Comparison of ENCODE assay signal across 9 mouse cellular contexts in genomic region chr5:37109280-37109849, GRCm38 (mm10). TPM values are rescaled to one million over a fixed set of nuclear protein-coding genes. Genes with fewer than 3 reads are reported as not detected.
DNase-seq lines count a peak whose midpoint lies in the region; ATAC-seq lines count a peak whose summit lies in the region.
"Had no signal": no experiment of that assay in that cellular context is flagged by ENCODE, and none has a peak within 500 bp of the region (broad histone marks: within the 10 kb centered on the region; RNA-seq: fewer than 3 reads in every experiment).

No protein-coding gene starts in this region.

- H3K9ac ChIP-seq in hindbrain, embryonic 13.5 days, result no peak overlapping the region
- no peak overlapping the region for H3K9ac ChIP-seq in embryonic facial prominence, embryonic 11.5 days (replicated peaks; ENCODE audit: low read length)
- no peak overlapping the region for H3K9ac ChIP-seq in intestine, embryonic 16.5 days (ENCODE audit: low read depth, low read length)
- H3K9ac ChIP-seq in neural tube, embryonic 15.5 days (replicated peaks), result no peak overlapping the region

- no peaks in the 10 kb centered on the region for H3K9me3 ChIP-seq in hindbrain, embryonic 10.5 days
- H3K9me3 ChIP-seq in hindbrain, embryonic 13.5 days, result no peaks in the 10 kb centered on the region
- no peaks in the 10 kb centered on the region for H3K9me3 ChIP-seq in embryonic facial prominence, embryonic 11.5 days (replicated peaks; ENCODE audit: control insufficient read depth, low read length)
- H3K9me3 ChIP-seq in intestine, embryonic 16.5 days (ENCODE audit: control insufficient read depth, low read length), result no peaks in the 10 kb centered on the region
- no peaks in the 10 kb centered on the region for H3K9me3 ChIP-seq in limb, embryonic 10.5 days (replicated peaks)
- no peaks in the 10 kb centered on the region for H3K9me3 ChIP-seq in neural tube, embryonic 15.5 days (replicated peaks)

- no peak for ATAC-seq in hindbrain, embryonic 13.5 days (ENCODE audit: low FRiP score)
- no peak for ATAC-seq in embryonic facial prominence, embryonic 11.5 days (replicated peaks; ENCODE audit: insufficient number of reproducible peaks, low FRiP score, low TSS enrichment, low read depth)
- ATAC-seq in intestine, embryonic 16.5 days, result peak; percentile 48; the same call in 1 of the 2 replicates
- peak; percentile 53 for ATAC-seq in neural tube, embryonic 15.5 days (ENCODE audit: low FRiP score)

- H3K4me2 ChIP-seq in hindbrain, embryonic 13.5 days, result no peak overlapping the region
- no peak overlapping the region for H3K4me2 ChIP-seq in embryonic facial prominence, embryonic 11.5 days (ENCODE audit: low read depth, low read length)
- no peak overlapping the region for H3K4me2 ChIP-seq in intestine, embryonic 16.5 days (ENCODE audit: low read depth, low read length)
- no peak overlapping the region for H3K4me2 ChIP-seq in neural tube, embryonic 15.5 days

- H3K4me3 ChIP-seq in hindbrain, embryonic 10.5 days, result no peak overlapping the region
- no peak overlapping the region for H3K4me3 ChIP-seq in hindbrain, embryonic 13.5 days
- no peak overlapping the region for H3K4me3 ChIP-seq in embryonic facial prominence, embryonic 11.5 days (ENCODE audit: low read depth, low read length)
- no peak overlapping the region for H3K4me3 ChIP-seq in intestine, embryonic 16.5 days (ENCODE audit: low read length)
- H3K4me3 ChIP-seq in limb, embryonic 10.5 days, result no peak overlapping the region
- H3K4me3 ChIP-seq in neural tube, embryonic 15.5 days (replicated peaks), result no peak overlapping the region

- peaks cover 12% of the 10 kb centered on the region for H3K4me1 ChIP-seq in hindbrain, embryonic 10.5 days (replicated peaks)
- peaks cover 16% of the 10 kb centered on the region for H3K4me1 ChIP-seq in hindbrain, embryonic 13.5 days (replicated peaks)
- no peaks in the 10 kb centered on the region for H3K4me1 ChIP-seq in embryonic facial prominence, embryonic 11.5 days (ENCODE audit: control insufficient read depth, insufficient read depth, low read length)
- no peaks in the 10 kb centered on the region for H3K4me1 ChIP-seq in intestine, embryonic 16.5 days (ENCODE audit: control insufficient read depth, insufficient read depth, low read length)
- H3K4me1 ChIP-seq in limb, embryonic 10.5 days, result no peaks in the 10 kb centered on the region
- 0 out of 2 replicates have a peak, but pooled peaks cover 7% of the 10 kb centered on the region for H3K4me1 ChIP-seq in neural tube, embryonic 15.5 days

- H3K36me3 ChIP-seq in hindbrain, embryonic 10.5 days, result no peaks in the 10 kb centered on the region
- peaks cover 10% of the 10 kb centered on the region; the same call in 1 of the 2 replicates for H3K36me3 ChIP-seq in hindbrain, embryonic 13.5 days
- H3K36me3 ChIP-seq in embryonic facial prominence, embryonic 11.5 days (replicated peaks; ENCODE audit: control insufficient read depth, insufficient read depth, low read depth, low read length), result no peaks in the 10 kb centered on the region
- no peaks in the 10 kb centered on the region for H3K36me3 ChIP-seq in intestine, embryonic 16.5 days (ENCODE audit: control insufficient read depth, insufficient read depth, low read length)
- H3K36me3 ChIP-seq in limb, embryonic 10.5 days, result no peaks in the 10 kb centered on the region
- H3K36me3 ChIP-seq in neural tube, embryonic 15.5 days, result peaks cover 10% of the 10 kb centered on the region; the same call in 1 of the 2 replicates

- no peak overlapping the region for H3K27ac ChIP-seq in hindbrain, embryonic 10.5 days
- no peak overlapping the region for H3K27ac ChIP-seq in hindbrain, embryonic 13.5 days
- no peak overlapping the region for H3K27ac ChIP-seq in embryonic facial prominence, embryonic 11.5 days (replicated peaks; ENCODE audit: low read depth, low read length)
- H3K27ac ChIP-seq in intestine, embryonic 16.5 days (ENCODE audit: low read length), result no peak overlapping the region
- no peak overlapping the region for H3K27ac ChIP-seq in limb, embryonic 10.5 days
- no peak overlapping the region for H3K27ac ChIP-seq in neural tube, embryonic 15.5 days (replicated peaks)
- H3K27ac ChIP-seq: macrophage had no signal

- H3K27me3 ChIP-seq in hindbrain, embryonic 10.5 days (ENCODE audit: insufficient read depth, poor library complexity, severe bottlenecking), result no peaks in the 10 kb centered on the region
- H3K27me3 ChIP-seq in hindbrain, embryonic 13.5 days, result no peaks in the 10 kb centered on the region
- no peaks in the 10 kb centered on the region for H3K27me3 ChIP-seq in embryonic facial prominence, embryonic 11.5 days (ENCODE audit: control insufficient read depth, insufficient read depth, low read length)
- no peaks in the 10 kb centered on the region for H3K27me3 ChIP-seq in intestine, embryonic 16.5 days (replicated peaks; ENCODE audit: control insufficient read depth, insufficient read depth, low read length)
- H3K27me3 ChIP-seq in limb, embryonic 10.5 days (ENCODE audit: low read depth, poor library complexity, severe bottlenecking), result no peaks in the 10 kb centered on the region
- H3K27me3 ChIP-seq in neural tube, embryonic 15.5 days (replicated peaks), result no peaks in the 10 kb centered on the region

- WGBS in hindbrain, embryonic 10.5 days, result 37% methylated on average over 6 of the region's 6 CpGs
- 39% methylated on average over 6 of the region's 6 CpGs for WGBS in hindbrain, embryonic 13.5 days
- WGBS in embryonic facial prominence, embryonic 11.5 days, result 39% methylated on average over 6 of the region's 6 CpGs
- WGBS in intestine, embryonic 16.5 days, result 37% methylated on average over 6 of the region's 6 CpGs
- WGBS in limb, embryonic 10.5 days, result 39% methylated on average over 6 of the region's 6 CpGs
- 29% methylated on average over 6 of the region's 6 CpGs for WGBS in neural tube, embryonic 15.5 days

- DNase-seq in hindbrain, embryonic 10.5 days (ENCODE audit: low spot score), result peak; percentile 72
- DNase-seq in adrenal gland, postnatal 36 days, result peak; percentile 79 to 82
- peak; percentile 70 for DNase-seq in embryonic facial prominence, embryonic 11.5 days (ENCODE audit: low spot score)
- DNase-seq in limb, embryonic 10.5 days (ENCODE audit: low spot score), result peak; percentile 77
- DNase-seq in testis, postnatal 14 days (ENCODE audit: low spot score), result peak; percentile 23

RNA-seq across cellular contexts. Expression of gene Gm1043, which starts 24.2 kb away (rescaled TPM):
- 0.08 TPM in 1 of 2 replicates, not detected in the other for polyA plus RNA-seq in hindbrain, embryonic 10.5 days (2016; fragmentation: Nextera tagmentation; extraction: Ambion mirVana)
- polyA plus RNA-seq in hindbrain, embryonic 13.5 days (2015; fragmentation: Nextera tagmentation; extraction: Ambion mirVana), result 1.5 and 1.6 TPM in 2 replicates
- under 1 TPM; 0.13 to 0.70 TPM for total RNA-seq in adrenal gland, postnatal 36 days (2021)
- polyA plus RNA-seq in embryonic facial prominence, embryonic 11.5 days (2014; fragmentation: Nextera tagmentation; extraction: Ambion mirVana), result not detected in 2 replicates
- 0.04 and 0.06 TPM in 2 replicates for polyA plus RNA-seq in intestine, embryonic 16.5 days (2015; fragmentation: Nextera tagmentation; extraction: Ambion mirVana)
- polyA plus RNA-seq in limb, embryonic 10.5 days (2016; fragmentation: Nextera tagmentation; extraction: Ambion mirVana), result not detected in 2 replicates
- polyA plus RNA-seq in neural tube, embryonic 15.5 days (2015; fragmentation: Nextera tagmentation; extraction: Ambion mirVana), result 1.3 and 2.1 TPM in 2 replicates
- polyA plus RNA-seq: macrophage had no signal

Comparison
In these comparisons a context has a peak if more than half of its experiments do, and no peak if none do; other contexts are left out.
1. DNase-seq: peak in every context shown above with its lines; median percentile 80 in adrenal gland, postnatal 36 days; 77 in limb, embryonic 10.5 days; 72 in hindbrain, embryonic 10.5 days; 70 in embryonic facial prominence, embryonic 11.5 days; 23 in testis, postnatal 14 days.
2. ATAC-seq: peak in intestine, embryonic 16.5 days (single experiment) and neural tube, embryonic 15.5 days (single experiment); none in hindbrain, embryonic 13.5 days (single experiment) and embryonic facial prominence, embryonic 11.5 days (single experiment).